Comparison of ENCODE assay signal across 10 mouse cellular contexts in genomic region chr19:46901323-46901722, GRCm38 (mm10).
DNase-seq lines count a peak whose midpoint lies in the region; ATAC-seq lines count a peak whose summit lies in the region.
"Had no signal": no experiment of that assay in that cellular context is flagged by ENCODE, and none has a peak within 500 bp of the region (broad histone marks: within the 10 kb centered on the region; RNA-seq: fewer than 3 reads in every experiment).

No protein-coding gene starts in this region.

- no peak for ATAC-seq in hindbrain, embryonic 12.5 days (ENCODE audit: low FRiP score)
- ATAC-seq in forebrain, embryonic 15.5 days (replicated peaks): no peak
- ATAC-seq: hindbrain, embryonic 16.5 days had no signal

- peaks cover 21% of the 10 kb centered on the region for H3K36me3 ChIP-seq in hindbrain, embryonic 12.5 days
- peaks cover 19% of the 10 kb centered on the region for H3K36me3 ChIP-seq in forebrain, embryonic 15.5 days

- H3K4me2 ChIP-seq in hindbrain, embryonic 12.5 days (replicated peaks): no peak overlapping the region
- no peak overlapping the region for H3K4me2 ChIP-seq in forebrain, embryonic 15.5 days (replicated peaks)

- H3K9ac ChIP-seq in hindbrain, embryonic 12.5 days: no peak overlapping the region
- no peak overlapping the region for H3K9ac ChIP-seq in forebrain, embryonic 15.5 days (replicated peaks)

- H3K9me3 ChIP-seq in hindbrain, embryonic 12.5 days (replicated peaks): peaks cover 10% of the 10 kb centered on the region; the same call in 1 of the 2 replicates
- no peaks in the 10 kb centered on the region for H3K9me3 ChIP-seq in forebrain, embryonic 15.5 days

- no peak overlapping the region for H3K27ac ChIP-seq in hindbrain, embryonic 12.5 days
- H3K27ac ChIP-seq in forebrain, embryonic 15.5 days (replicated peaks): no peak overlapping the region
- H3K27ac ChIP-seq: heart, embryonic 10.5 days; macrophage had no signal

- H3K4me1 ChIP-seq in hindbrain, embryonic 12.5 days: no peaks in the 10 kb centered on the region
- no peaks in the 10 kb centered on the region for H3K4me1 ChIP-seq in forebrain, embryonic 15.5 days
- H3K4me1 ChIP-seq: heart, embryonic 10.5 days had no signal

- no peak overlapping the region for H3K4me3 ChIP-seq in hindbrain, embryonic 12.5 days
- H3K4me3 ChIP-seq in forebrain, embryonic 15.5 days: no peak overlapping the region
- H3K4me3 ChIP-seq: heart, embryonic 10.5 days had no signal

- DNase-seq in 3T3-L1 (ENCODE audit: low read depth, low spot score): peak; percentile 56
- DNase-seq in 416B (ENCODE audit: low read depth): peak; percentile 90
- DNase-seq in c-Kit-positive CD71-positive TER-119-positive erythroid progenitor cells, embryonic 14.5 days (ENCODE audit: low spot score): peak; percentile 14
- DNase-seq in lung, postnatal 14 days: peak; percentile 59
- no peak for DNase-seq in right cerebral cortex, postnatal 4 days

- 95% methylated on average over 5 of the region's 5 CpGs for WGBS in hindbrain, embryonic 12.5 days
- 91% methylated on average over 5 of the region's 5 CpGs for WGBS in forebrain, embryonic 15.5 days

- H3K27me3 ChIP-seq in hindbrain, embryonic 12.5 days: no peaks in the 10 kb centered on the region
- no peaks in the 10 kb centered on the region for H3K27me3 ChIP-seq in forebrain, embryonic 15.5 days
